Comparison of ENCODE assay signal across 8 mouse cellular contexts in genomic region chr8:71486136-71486529, GRCm38 (mm10). TPM values are rescaled to one million over a fixed set of nuclear protein-coding genes. Genes with fewer than 3 reads are reported as not detected.
A peak's percentile ranks its signal among the peaks of the same experiment; 100 is the strongest.
DNase-seq lines count a peak whose midpoint lies in the region; ATAC-seq and TF ChIP-seq lines count a peak whose summit lies in the region.

No protein-coding gene starts in this region.

- H3K4me2 ChIP-seq in hindbrain, embryonic 14.5 days (replicated peaks) = peak overlapping the region; percentile 84
- H3K4me2 ChIP-seq in midbrain, embryonic 13.5 days (replicated peaks) = peak overlapping the region; percentile 79

- H3K9me3 ChIP-seq in hindbrain, embryonic 14.5 days (ENCODE audit: control insufficient read depth, low read length) = no peaks in the 10 kb centered on the region
- H3K9me3 ChIP-seq in midbrain, embryonic 13.5 days = no peaks in the 10 kb centered on the region

- no peaks in the 10 kb centered on the region for H3K27me3 ChIP-seq in kidney, adult 2 months (replicated peaks; ENCODE audit: control insufficient read depth, insufficient read depth, low read length)
- no peaks in the 10 kb centered on the region for H3K27me3 ChIP-seq in hindbrain, embryonic 14.5 days (ENCODE audit: control insufficient read depth, insufficient read depth, low read length)
- H3K27me3 ChIP-seq in midbrain, embryonic 13.5 days = 0 out of 2 replicates have a peak, but pooled peaks cover 3% of the 10 kb centered on the region

- no peaks in the 10 kb centered on the region for H3K36me3 ChIP-seq in kidney, adult 2 months (ENCODE audit: control insufficient read depth, insufficient read depth, low read length)
- H3K36me3 ChIP-seq in hindbrain, embryonic 14.5 days (replicated peaks; ENCODE audit: control insufficient read depth, insufficient read depth) = peaks cover 29% of the 10 kb centered on the region
- peaks cover 42% of the 10 kb centered on the region for H3K36me3 ChIP-seq in midbrain, embryonic 13.5 days

- H3K4me3 ChIP-seq in kidney, adult 2 months (ENCODE audit: insufficient read depth, low read depth, low read length) = peak overlapping the region; percentile 74
- H3K4me3 ChIP-seq in hindbrain, embryonic 14.5 days (replicated peaks; ENCODE audit: low read length) = peak overlapping the region; percentile 90
- H3K4me3 ChIP-seq in midbrain, embryonic 13.5 days (replicated peaks) = peak overlapping the region; percentile 90

- TF ChIP-seq CTCF in kidney, adult 2 months (conservative IDR thresholded peaks at IDR 0.05; ENCODE audit: insufficient read depth, insufficient read length, low read depth, low read length) = no peak

- no peak for TF ChIP-seq POLR2A in kidney, adult 2 months (IDR thresholded peaks at IDR 0.05; ENCODE audit: low read depth, low read length)

- no peak overlapping the region for H3K27ac ChIP-seq in kidney, adult 2 months (ENCODE audit: insufficient read depth, low read depth, low read length)
- no peak overlapping the region for H3K27ac ChIP-seq in hindbrain, embryonic 14.5 days
- peak overlapping the region; percentile 41; the same call in 1 of the 2 replicates for H3K27ac ChIP-seq in midbrain, embryonic 13.5 days

- H3K4me1 ChIP-seq in kidney, adult 2 months (ENCODE audit: control insufficient read depth, insufficient read depth, low read length) = peaks cover 4% of the 10 kb centered on the region; the same call in 1 of the 2 replicates
- peaks cover 26% of the 10 kb centered on the region for H3K4me1 ChIP-seq in hindbrain, embryonic 14.5 days (replicated peaks; ENCODE audit: control insufficient read depth, insufficient read depth, low read length)
- H3K4me1 ChIP-seq in midbrain, embryonic 13.5 days (replicated peaks) = peaks cover 74% of the 10 kb centered on the region

- no peak for ATAC-seq in hindbrain, embryonic 14.5 days (ENCODE audit: low FRiP score)
- ATAC-seq in midbrain, embryonic 13.5 days = no peak
- ATAC-seq in erythroblast, adult 5-6 weeks (replicated peaks; ENCODE audit: low FRiP score, poor library complexity, severe bottlenecking) = no peak

- 4% methylated on average over 7 of the region's 7 CpGs for WGBS in kidney, adult 2 months
- 25% methylated on average over 7 of the region's 7 CpGs for WGBS in hindbrain, embryonic 14.5 days
- WGBS in midbrain, embryonic 13.5 days = 20% methylated on average over 7 of the region's 7 CpGs

- peak overlapping the region; percentile 99 for H3K9ac ChIP-seq in hindbrain, embryonic 14.5 days
- H3K9ac ChIP-seq in midbrain, embryonic 13.5 days (replicated peaks) = peak overlapping the region; percentile 46; the same call in 1 of the 2 replicates

- no peak for DNase-seq in kidney, adult 2 months
- no peak for DNase-seq in kidney, adult 8-10 months
- DNase-seq in ZHBTc4 (ENCODE audit: low read depth, low spot score) = peak; percentile 46
- DNase-seq in hindbrain, embryonic 14.5 days (ENCODE audit: low spot score) = no peak
- DNase-seq in adrenal gland, postnatal 4 days (ENCODE audit: low spot score in 2 of 2) = no peak
- no peak for DNase-seq in thymus, postnatal 14 days

RNA-seq across cellular contexts. Expression of gene Ano8, which starts 0.4 kb away (rescaled TPM):
- polyA plus RNA-seq in kidney, adult 2 months (2012; rRNA removed) = 12.6 and 15.2 TPM in 2 replicates
- 8.5 and 10.6 TPM in 2 replicates for polyA plus RNA-seq in hindbrain, embryonic 14.5 days (2014; fragmentation: Nextera tagmentation; extraction: Ambion mirVana)
- polyA plus RNA-seq in midbrain, embryonic 13.5 days (2015; fragmentation: Nextera tagmentation; extraction: Ambion mirVana) = 5.3 and 9.3 TPM in 2 replicates
- 0.21 TPM in 1 of 2 replicates, not detected in the other for total RNA-seq in erythroblast, adult 5-6 weeks (2015; ENCODE audit: low replicate concordance)
- total RNA-seq in erythroblast, adult 5-6 weeks (2017; ENCODE audit: low replicate concordance) = 0.14 TPM in 1 of 2 replicates, not detected in the other
- 10 to 100 TPM; 25.9 to 26.3 TPM for total RNA-seq in adrenal gland, postnatal 4 days (2021)

RNA-seq across cellular contexts. Expression of gene Gtpbp3, which starts 1.8 kb away (rescaled TPM):
- 20.2 and 25.0 TPM in 2 replicates for polyA plus RNA-seq in kidney, adult 2 months (2012; rRNA removed)
- 4.7 and 7.3 TPM in 2 replicates for polyA plus RNA-seq in hindbrain, embryonic 14.5 days (2014; fragmentation: Nextera tagmentation; extraction: Ambion mirVana)
- 11.6 and 13.2 TPM in 2 replicates for polyA plus RNA-seq in midbrain, embryonic 13.5 days (2015; fragmentation: Nextera tagmentation; extraction: Ambion mirVana)
- total RNA-seq in erythroblast, adult 5-6 weeks (2015; ENCODE audit: low replicate concordance) = 0.58 and 3.1 TPM in 2 replicates
- total RNA-seq in erythroblast, adult 5-6 weeks (2017; ENCODE audit: low replicate concordance) = 1.7 and 3.9 TPM in 2 replicates
- total RNA-seq in adrenal gland, postnatal 4 days (2021) = 10 to 100 TPM; 30.6 to 32.0 TPM

RNA-seq across cellular contexts. Expression of gene Dda1, which starts 17.1 kb away (rescaled TPM):
- 61.5 and 62.6 TPM in 2 replicates for polyA plus RNA-seq in kidney, adult 2 months (2012; rRNA removed)
- 218 and 236 TPM in 2 replicates for polyA plus RNA-seq in hindbrain, embryonic 14.5 days (2014; fragmentation: Nextera tagmentation; extraction: Ambion mirVana)
- 197 TPM in 2 replicates for polyA plus RNA-seq in midbrain, embryonic 13.5 days (2015; fragmentation: Nextera tagmentation; extraction: Ambion mirVana)
- total RNA-seq in erythroblast, adult 5-6 weeks (2015; ENCODE audit: low replicate concordance) = 7.7 and 15.0 TPM in 2 replicates
- total RNA-seq in erythroblast, adult 5-6 weeks (2017; ENCODE audit: low replicate concordance) = 5.7 and 7.9 TPM in 2 replicates
- total RNA-seq in adrenal gland, postnatal 4 days (2021) = 10 to 100 TPM; 61.2 to 61.4 TPM

RNA-seq across cellular contexts. Expression of gene Mrpl34, which starts 21.4 kb away (rescaled TPM):
- 168 and 186 TPM in 2 replicates for polyA plus RNA-seq in kidney, adult 2 months (2012; rRNA removed)
- polyA plus RNA-seq in hindbrain, embryonic 14.5 days (2014; fragmentation: Nextera tagmentation; extraction: Ambion mirVana) = 158 and 195 TPM in 2 replicates
- polyA plus RNA-seq in midbrain, embryonic 13.5 days (2015; fragmentation: Nextera tagmentation; extraction: Ambion mirVana) = 242 TPM in 2 replicates
- 1.9 and 20.9 TPM in 2 replicates for total RNA-seq in erythroblast, adult 5-6 weeks (2015; ENCODE audit: low replicate concordance)
- total RNA-seq in erythroblast, adult 5-6 weeks (2017; ENCODE audit: low replicate concordance) = 6.0 and 12.1 TPM in 2 replicates
- 10 to 100 TPM; 87.7 to 89.8 TPM for total RNA-seq in adrenal gland, postnatal 4 days (2021)

RNA-seq across cellular contexts. Expression of gene Abhd8, which starts 22.7 kb away (rescaled TPM):
- polyA plus RNA-seq in kidney, adult 2 months (2012; rRNA removed) = 29.8 and 38.3 TPM in 2 replicates
- polyA plus RNA-seq in hindbrain, embryonic 14.5 days (2014; fragmentation: Nextera tagmentation; extraction: Ambion mirVana) = 125 and 126 TPM in 2 replicates
- polyA plus RNA-seq in midbrain, embryonic 13.5 days (2015; fragmentation: Nextera tagmentation; extraction: Ambion mirVana) = 114 and 133 TPM in 2 replicates
- total RNA-seq in erythroblast, adult 5-6 weeks (2015; ENCODE audit: low replicate concordance) = 0.58 and 0.63 TPM in 2 replicates
- 2.2 and 3.5 TPM in 2 replicates for total RNA-seq in erythroblast, adult 5-6 weeks (2017; ENCODE audit: low replicate concordance)
- 10 to 100 TPM; 58.9 to 65.9 TPM for total RNA-seq in adrenal gland, postnatal 4 days (2021)
